Mouse (Mus musculus) urinary bladder, postnatal 4 days (tissue): ENCODE data around the gene Nt5c2.
A peak's percentile ranks its signal among the peaks of the same experiment; 100 is the strongest.

Source experiments
- DNase-seq, 2 experiments: peaks; one replicate each; pipeline ENCODE4 v3.0.0; 2021 to 2022; ENCODE audit warnings: low spot score in 2 of 2

The Nt5c2 gene

DNA sequence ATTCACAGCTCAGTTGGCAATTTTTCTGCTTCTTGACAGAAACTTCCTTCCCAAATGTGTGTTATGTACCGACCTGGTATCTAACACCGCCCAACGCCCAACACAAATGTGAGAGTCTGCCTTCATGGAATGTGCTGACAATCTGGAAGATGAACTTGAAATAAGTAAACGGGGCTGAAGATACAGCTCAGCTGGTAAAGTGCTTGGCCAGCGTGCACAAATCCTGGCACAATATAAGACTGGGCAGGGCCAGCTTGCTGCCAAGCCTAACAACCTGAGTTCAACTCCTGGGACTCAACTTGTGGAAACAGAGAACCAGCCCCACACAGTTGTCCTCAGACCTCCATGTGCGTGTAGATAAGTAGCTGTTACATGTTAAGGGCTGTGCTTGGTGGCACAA is 48.6 kb downstream of the Nt5c2 start:
- DNase-seq = no peak

DNA sequence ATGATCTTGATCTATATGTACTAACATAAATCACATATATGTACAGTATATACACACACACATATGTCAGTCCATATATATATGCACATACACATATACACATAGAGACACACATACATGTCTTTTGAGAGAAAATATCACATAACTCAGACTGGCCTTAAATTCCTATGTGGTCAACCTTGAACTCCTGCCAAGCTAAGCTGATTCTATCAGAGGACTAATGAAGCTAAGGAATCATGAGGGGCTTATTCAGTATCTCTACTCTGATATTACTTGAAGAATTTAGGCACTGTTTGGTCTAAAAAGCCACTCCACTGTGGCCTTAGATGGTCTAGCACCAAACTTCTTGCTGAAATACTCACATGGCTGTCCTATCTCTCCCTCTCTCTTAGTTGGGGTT is 49.5 kb downstream of the Nt5c2 start:
- DNase-seq = no peak

GRCm38 (mm10) chr19:46964353-46964752 is 50.6 kb downstream of the Nt5c2 start:
- no peak for DNase-seq

DNA sequence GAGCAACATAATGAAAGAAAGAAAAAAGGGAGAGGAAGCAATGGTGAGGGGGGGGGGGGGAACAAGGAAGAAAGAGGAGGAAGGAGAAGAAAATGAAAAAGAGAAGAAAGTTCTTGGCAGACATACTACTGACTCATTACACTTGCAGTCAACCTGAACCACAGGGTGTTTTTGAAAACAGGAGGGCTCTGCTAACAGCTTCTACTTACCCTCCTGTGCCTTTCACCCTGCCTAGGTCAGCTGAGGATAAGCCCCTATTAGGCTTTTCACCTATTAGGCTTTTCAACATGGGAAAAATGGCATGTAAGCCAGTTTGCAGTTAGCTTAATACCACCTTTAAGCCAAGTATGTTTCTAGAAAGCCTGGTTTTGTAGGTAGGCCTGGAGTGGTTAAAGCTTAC is 51.5 kb downstream of the Nt5c2 start:
- no peak for DNase-seq

GRCm38 (mm10) chr19:46962841-46963240 is 52.1 kb downstream of the Nt5c2 start:
- DNase-seq = no peak

DNA sequence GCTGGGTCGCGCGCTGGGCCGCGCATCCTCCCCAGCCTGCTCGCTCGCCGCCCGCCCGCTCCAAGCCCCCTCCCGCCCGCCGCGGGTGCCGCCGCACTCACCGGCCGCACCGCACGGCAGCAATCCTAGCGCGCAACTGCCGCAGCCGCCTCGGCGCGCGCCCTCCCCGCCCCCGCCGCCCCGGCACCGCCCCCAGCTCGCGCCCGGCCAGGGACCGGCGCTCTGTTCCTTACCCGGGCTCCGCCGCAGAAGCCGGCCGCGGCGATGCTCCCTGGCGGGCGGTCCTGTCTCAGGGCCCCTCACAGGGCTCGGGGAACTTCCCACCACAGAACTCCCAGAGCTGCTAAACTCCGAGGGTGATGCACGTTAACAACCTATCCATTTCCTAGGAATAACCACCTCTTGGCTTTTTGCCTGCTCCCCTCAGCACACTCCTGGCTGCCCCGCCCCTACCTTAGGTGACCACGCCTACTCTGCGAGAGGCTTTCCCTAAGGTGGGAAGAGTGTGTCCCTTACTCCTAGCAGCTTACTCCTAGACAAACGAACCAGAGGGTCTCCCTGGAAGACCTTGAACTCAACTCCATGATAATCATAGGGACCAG is 52.7 kb downstream of the Nt5c2 start:
- peak; percentile 70 to 76 for DNase-seq

DNA sequence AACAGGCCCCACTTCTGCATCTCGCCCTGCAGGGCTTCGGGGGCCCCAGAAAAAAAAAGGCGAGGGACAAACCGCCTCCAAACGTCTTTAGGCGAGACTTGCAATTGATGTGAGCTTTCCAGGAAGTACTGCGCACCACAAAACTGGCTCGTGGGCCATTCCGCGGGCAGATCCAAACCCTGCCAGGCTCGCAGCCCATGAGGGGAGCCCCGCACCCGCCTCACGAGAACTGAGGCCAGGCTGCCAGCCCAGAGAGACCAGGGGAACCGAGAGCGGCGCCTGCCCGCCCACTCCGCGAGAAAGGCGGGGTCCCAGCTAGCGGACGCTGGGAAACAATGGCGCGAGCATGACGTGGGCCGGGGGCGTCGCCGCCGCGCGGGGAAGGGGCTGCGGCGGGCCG is 53.3 kb downstream of the Nt5c2 start:
- DNase-seq = peak; percentile 77 to 79

GRCm38 (mm10) chr19:46961047-46961651 is 53.8 kb downstream of the Nt5c2 start:
- no peak for DNase-seq

- no peak for DNase-seq
Measured at GRCm38 (mm10) chr19:46960101-46961046, 54.6 kb downstream of the Nt5c2 start.

GRCm38 (mm10) chr19:46959536-46959935 is 55.4 kb downstream of the Nt5c2 start:
- DNase-seq = no peak

- DNase-seq = no peak
Measured at GRCm38 (mm10) chr19:46958566-46958965, 56.4 kb downstream of the Nt5c2 start.

- no peak for DNase-seq
Measured at GRCm38 (mm10) chr19:46957971-46958370, 57.0 kb downstream of the Nt5c2 start.

DNA sequence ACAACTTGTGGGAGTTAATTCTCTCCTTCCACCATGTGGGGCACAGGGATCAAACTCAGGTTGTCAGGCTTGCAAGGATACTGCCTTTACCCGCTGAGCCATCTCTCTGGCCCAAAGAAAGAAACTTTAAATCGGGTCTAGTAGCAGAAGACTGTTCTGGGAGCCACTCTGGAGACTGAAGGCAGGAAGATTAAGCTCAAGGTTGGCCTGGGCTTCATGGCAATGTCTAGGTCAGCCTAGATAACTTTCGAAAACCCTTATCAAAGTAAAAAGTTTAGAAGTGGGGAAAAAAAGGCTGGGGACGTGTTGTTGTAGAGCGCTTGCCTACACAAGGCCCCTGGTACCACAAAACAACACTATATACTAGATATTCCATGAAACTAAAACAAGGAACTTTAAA is 58.0 kb downstream of the Nt5c2 start:
- DNase-seq = no peak

DNA sequence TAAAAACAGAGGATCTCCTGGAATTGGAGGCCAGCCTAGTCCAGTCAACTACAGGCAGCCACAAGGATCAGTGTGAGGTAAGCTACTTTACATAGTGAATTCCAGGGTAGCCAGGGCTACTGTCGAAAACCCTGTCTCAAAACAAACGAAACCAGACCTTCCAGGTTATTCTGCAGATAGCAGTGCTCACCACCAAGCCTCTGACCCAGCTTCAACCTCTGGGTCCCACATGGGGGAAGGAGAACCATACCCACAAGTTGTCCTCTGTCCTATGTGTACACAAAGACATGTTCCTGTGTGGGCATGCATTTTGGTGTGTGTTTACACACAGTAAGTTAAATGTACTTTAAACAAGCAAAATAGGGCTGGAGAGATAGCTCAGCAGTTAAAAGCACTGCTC is 58.5 kb downstream of the Nt5c2 start:
- no peak for DNase-seq

DNA sequence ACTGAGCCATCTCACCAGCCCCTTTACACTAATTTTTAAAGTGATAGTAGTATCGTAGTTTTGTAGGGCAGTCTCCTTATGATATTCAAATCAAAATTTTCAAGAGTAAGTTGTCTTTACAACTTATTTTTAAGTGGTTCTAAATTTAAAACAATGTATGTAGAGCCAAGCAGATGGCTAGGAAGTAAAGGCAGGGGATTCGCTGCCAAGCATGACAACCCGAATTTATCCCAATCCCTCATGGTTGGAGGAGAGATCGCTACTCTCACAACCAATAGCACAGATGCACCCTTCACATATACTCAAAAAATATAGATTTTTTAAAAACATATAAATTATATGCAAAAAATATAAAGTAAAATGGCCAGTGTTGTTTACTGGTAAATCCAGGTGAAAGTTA is 59.3 kb downstream of the Nt5c2 start:
- no peak for DNase-seq

GRCm38 (mm10) chr19:46953536-46953935 is 61.4 kb downstream of the Nt5c2 start:
- DNase-seq = no peak

GRCm38 (mm10) chr19:46952986-46953385 is 62.0 kb downstream of the Nt5c2 start:
- DNase-seq = no peak

GRCm38 (mm10) chr19:46944341-46944740 is 70.6 kb downstream of the Nt5c2 start:
- DNase-seq = no peak

- DNase-seq = no peak
Measured at GRCm38 (mm10) chr19:46937173-46937572, 77.8 kb downstream of the Nt5c2 start.

- no peak for DNase-seq
Measured at GRCm38 (mm10) chr19:46934025-46934424, 80.9 kb downstream of the Nt5c2 start.

DNA sequence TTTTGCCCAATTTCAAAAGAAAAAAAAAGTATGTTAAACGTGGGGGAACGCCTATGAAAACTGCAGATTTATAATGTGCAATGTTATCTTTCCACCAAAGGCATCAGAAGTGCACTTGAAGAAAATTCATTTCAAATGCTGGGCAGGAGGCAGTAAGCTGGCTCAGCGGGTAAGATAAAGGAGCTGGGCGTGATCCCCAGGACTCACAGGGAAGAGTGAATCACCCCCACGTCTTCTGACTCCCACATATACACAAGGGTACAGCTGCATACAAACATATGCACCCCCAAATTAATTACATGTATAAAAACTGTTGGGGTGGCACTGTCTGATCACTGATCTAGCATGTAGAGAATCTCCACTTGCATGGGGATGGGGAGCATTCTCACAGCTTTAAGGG is 82.3 kb downstream of the Nt5c2 start:
- DNase-seq = no peak

GRCm38 (mm10) chr19:46930026-46930425 is 84.9 kb downstream of the Nt5c2 start:
- no peak for DNase-seq
